Mouse (Mus musculus) forebrain, embryonic 13.5 days (tissue): ENCODE results near the gene Rnf215. TPM values are rescaled to one million over a fixed set of nuclear protein-coding genes. Genes with fewer than 3 reads are reported as not detected.

Source experiments
- ATAC-seq: fragments of 200-750 bp; cut with Nextera tagmentation; 2 replicates; pipeline ENCODE4 v1.8.0; 2017
- H3K27ac ChIP-seq: fragments of 300-500 bp; sonication (generic); 2 replicates; pipeline ENCODE4 v1.5.1; 2015; ENCODE audit warnings: inconsistent platforms, mild to moderate bottlenecking, moderate library complexity
- H3K27me3 ChIP-seq: fragments of 300-500 bp; sonication (generic); 2 replicates; pipeline ENCODE4 v1.6.1; 2015; ENCODE audit warnings: mild to moderate bottlenecking, inconsistent platforms
- H3K36me3 ChIP-seq: fragments of 300-500 bp; sonication (generic); 2 replicates; pipeline ENCODE4 v1.6.1; 2015; ENCODE audit warnings: mild to moderate bottlenecking, inconsistent platforms; ENCODE audit not compliant: poor library complexity, severe bottlenecking
- H3K4me1 ChIP-seq: fragments of 300-500 bp; sonication (generic); 2 replicates; pipeline ENCODE4 v1.6.1; 2015; ENCODE audit warnings: inconsistent platforms
- H3K4me2 ChIP-seq: fragments of 300-500 bp; sonication (generic); 2 replicates; pipeline ENCODE4 v1.6.1; 2015; ENCODE audit warnings: inconsistent platforms, mild to moderate bottlenecking, moderate library complexity
- H3K4me3 ChIP-seq: fragments of 300-500 bp; sonication (generic); 2 replicates; pipeline ENCODE4 v1.5.1; 2015; ENCODE audit warnings: mild to moderate bottlenecking, inconsistent platforms
- H3K9ac ChIP-seq: fragments of 300-500 bp; sonication (generic); 2 replicates; pipeline ENCODE4 v1.6.1; 2015; ENCODE audit warnings: mild to moderate bottlenecking, inconsistent platforms
- H3K9me3 ChIP-seq: fragments of 300-500 bp; sonication (generic); replicated peaks from 2 replicates; pipeline ENCODE4 v1.6.1; 2016; ENCODE audit warnings: inconsistent platforms
- WGBS: fragments of 180-500 bp; shearing (Covaris S2); methylation state at CpG from one replicate; pipeline ENCODE4 v1.1.7; 2015; 5-methylcytosine and 5-hydroxymethylcytosine counted together
- polyA plus RNA-seq: library from polyadenylated mRNA; unstranded; fragments of >200 nt; fragmentation: Nextera tagmentation; extraction: Ambion mirVana; gene quantifications from 2 replicates; pipeline ENCODE4 v1.2.1, GENCODE M21; 2015

The Rnf215 gene
- polyA plus RNA-seq: 37.5 and 41.0 TPM in 2 replicates

DNA sequence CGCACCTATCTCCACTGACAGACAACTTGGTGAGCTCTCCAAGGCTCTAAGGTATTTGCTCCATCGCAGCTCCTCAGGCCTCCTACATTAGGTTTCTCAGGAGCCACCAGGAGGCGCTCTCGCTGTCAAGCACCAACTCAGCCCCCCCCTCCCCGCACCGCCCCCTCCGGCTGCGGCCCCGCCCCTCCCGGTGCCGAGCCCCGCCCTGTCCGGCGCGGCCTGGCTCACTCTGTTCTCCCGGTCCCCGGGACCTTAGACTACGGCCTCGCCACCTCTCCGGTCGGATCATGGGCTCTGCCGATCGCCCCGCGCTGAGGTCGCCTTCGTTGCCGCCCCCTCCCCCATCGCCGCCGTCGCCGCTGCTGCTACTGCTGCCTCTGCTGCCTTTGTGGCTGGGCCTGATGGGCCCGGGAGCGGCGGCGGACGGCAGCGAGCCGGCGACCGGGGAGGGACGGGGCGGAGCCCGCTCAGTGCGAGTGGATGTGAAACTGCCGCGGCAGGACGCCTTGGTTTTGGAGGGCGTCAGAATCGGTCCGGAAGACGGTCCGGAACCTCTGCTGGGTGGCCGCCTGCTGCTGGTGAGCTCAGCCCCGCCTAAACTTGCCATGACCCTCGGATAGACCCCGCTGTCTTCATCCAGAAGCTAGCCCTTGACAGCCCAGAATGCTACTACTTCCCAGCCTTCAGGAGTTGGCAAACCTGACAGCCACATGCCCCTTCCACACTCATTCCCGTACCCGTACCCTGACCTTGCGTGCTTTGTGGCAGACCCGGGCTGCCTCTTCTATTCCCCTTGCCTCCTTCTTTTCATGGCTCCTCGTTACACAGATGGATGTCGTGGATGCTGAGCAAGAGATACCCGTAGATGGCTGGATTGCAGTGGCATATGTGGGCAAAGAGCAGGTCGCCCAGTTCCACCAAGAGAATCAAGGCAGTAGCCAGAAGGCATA, at the start of gene Rnf215:
Gene Rnf215, plus strand, starts transcription at position 217 of the 950 bp plus-strand sequence.
- H3K4me1 ChIP-seq: peaks cover 26% of the 10 kb centered on the region
- H3K27ac ChIP-seq: peak within 1 kb of the TSS; percentile 76
- H3K4me2 ChIP-seq: peak within 1 kb of the TSS; percentile 91
- H3K4me3 ChIP-seq: peak within 1 kb of the TSS; percentile 71
- H3K9me3 ChIP-seq: no peaks in the 10 kb centered on the region
- H3K36me3 ChIP-seq: peaks cover 35% of the 10 kb centered on the region
- WGBS: 2% methylated on average over 62 of the region's 66 CpGs
- H3K27me3 ChIP-seq: no peaks in the 10 kb centered on the region
- peak; percentile 92 for ATAC-seq
- peak within 1 kb of the TSS; percentile 87 for H3K9ac ChIP-seq

DNA sequence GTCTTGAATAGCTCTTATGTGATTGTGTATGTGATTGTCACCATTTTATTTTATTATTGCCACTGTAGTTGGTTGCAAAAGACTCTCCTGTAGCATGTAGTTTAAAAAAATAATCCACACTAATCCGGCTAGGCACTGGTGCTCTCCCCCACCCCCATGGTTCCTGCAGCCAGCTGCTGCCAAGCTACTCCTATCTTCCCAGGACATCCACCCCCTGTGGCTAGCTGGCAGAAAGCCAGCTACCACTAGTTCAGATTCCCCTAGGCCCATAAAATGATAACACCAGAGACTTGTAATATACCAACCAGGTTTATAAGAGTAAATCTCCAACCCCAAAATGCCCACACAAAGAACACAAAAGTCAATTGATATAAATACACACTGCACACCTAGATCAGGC, 48.8 kb upstream of the Rnf215 start:
- no peaks in the 10 kb centered on the region for H3K4me1 ChIP-seq
- ATAC-seq: no peak
- no peaks in the 10 kb centered on the region for H3K9me3 ChIP-seq
- 66% methylated on average over 1 of the region's 1 CpGs for WGBS
- H3K27ac ChIP-seq: no peak overlapping the region
- H3K4me2 ChIP-seq: no peak overlapping the region
- H3K36me3 ChIP-seq: peaks cover 7% of the 10 kb centered on the region; the same call in 1 of the 2 replicates
- H3K4me3 ChIP-seq: no peak overlapping the region
- H3K9ac ChIP-seq: no peak overlapping the region
- no peaks in the 10 kb centered on the region for H3K27me3 ChIP-seq

GRCm38 (mm10) chr11:4087267-4087666, 47.7 kb upstream of the Rnf215 start:
- no peak overlapping the region for H3K4me2 ChIP-seq
- no peak overlapping the region for H3K9ac ChIP-seq
- no peaks in the 10 kb centered on the region for H3K4me1 ChIP-seq
- H3K4me3 ChIP-seq: no peak overlapping the region
- no peak for ATAC-seq
- no peaks in the 10 kb centered on the region for H3K27me3 ChIP-seq
- no peaks in the 10 kb centered on the region for H3K9me3 ChIP-seq
- no peak overlapping the region for H3K27ac ChIP-seq
- WGBS: 53% methylated on average over 2 of the region's 2 CpGs
- H3K36me3 ChIP-seq: peaks cover 8% of the 10 kb centered on the region; the same call in 1 of the 2 replicates

DNA sequence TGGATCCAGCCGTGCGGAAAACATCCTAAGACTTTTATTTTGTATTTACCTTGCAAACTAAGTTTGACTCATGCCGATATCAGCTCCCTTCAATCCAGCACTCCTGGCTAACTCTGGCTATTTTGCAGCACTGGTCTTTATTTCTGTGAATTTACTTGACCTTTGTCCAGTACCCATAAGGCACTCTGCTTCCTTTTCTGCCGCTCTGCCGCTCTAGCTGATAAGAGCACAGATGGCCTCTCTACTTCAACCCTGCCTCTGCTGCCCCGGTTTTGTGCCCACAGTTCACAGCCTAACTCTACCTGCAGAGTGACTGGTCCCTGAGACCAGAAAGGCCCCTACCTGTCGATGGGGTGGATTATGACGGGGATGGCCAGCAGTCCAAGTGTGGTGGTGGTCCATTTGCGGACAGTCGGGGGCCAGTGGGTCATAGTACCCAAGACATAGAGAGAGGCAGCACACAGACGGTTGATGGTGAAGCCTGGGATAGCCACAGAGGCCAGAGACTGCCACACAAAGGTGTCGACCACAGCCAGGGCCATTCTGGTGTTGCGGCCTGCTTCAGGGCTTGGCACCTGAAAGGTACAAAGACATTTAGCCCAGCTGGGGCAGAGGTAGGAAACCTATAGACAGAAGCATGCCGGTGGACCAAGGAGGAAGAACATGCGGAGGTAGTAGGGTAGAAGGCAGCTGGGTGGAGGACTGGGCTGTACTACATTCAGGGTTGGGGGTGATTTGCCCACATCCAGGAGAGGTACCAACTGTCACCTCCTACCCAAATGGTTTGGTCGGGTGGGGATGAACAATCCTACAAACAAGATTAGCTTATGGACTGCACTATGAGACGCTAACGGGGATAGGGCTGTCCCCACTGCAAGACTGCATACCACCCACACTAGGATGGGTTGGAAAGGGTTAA, 41.3 kb upstream of the Rnf215 start:
- H3K27ac ChIP-seq: no peak overlapping the region
- H3K4me2 ChIP-seq: peak overlapping the region; percentile 82
- peaks cover 29% of the 10 kb centered on the region for H3K4me1 ChIP-seq
- H3K4me3 ChIP-seq: no peak overlapping the region
- no peaks in the 10 kb centered on the region for H3K27me3 ChIP-seq
- H3K9ac ChIP-seq: peak overlapping the region; percentile 26; the same call in 1 of the 2 replicates
- 85% methylated on average over 18 of the region's 18 CpGs for WGBS
- peaks cover 8% of the 10 kb centered on the region; the same call in 1 of the 2 replicates for H3K36me3 ChIP-seq
- ATAC-seq: no peak
- no peaks in the 10 kb centered on the region for H3K9me3 ChIP-seq

DNA sequence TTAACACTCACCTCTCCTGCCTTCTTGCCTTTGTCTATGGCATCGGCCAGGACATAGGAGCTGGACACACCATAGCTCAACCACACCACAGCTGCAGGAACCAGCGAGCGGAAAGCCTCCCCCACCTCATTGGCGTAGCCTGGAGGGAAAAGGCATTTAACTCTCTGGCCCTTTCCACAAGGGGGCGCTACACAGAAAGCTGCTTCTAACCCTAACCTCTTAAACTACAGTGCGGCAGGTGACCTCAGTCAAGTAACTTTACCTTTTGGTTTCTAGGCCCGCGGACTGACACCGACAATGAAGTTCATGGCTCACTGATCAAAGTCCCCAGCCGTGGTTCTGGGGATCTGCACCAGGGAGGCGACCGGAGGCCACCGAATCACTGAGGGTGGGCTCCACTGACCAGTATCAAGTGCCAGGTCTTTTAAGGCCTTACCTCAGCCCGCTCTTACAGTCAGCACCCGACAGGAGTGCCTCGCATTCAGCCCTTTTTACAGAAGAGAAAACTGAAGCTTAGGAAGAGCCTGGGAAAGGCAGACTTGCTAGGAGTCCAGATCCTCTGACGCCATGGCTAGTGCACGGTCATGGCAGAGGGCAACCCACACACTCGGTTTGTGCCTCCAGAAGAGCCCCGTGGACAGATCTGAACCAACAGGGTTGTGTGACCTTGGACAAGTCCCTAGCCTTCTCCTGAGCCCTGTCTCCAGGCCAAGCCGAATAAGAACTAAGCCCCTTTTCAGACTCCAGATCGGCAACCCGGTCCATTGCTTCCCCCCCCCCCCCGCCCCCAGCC, 40.4 kb upstream of the Rnf215 start:
- Histone ChIP-seq H3K36me3 (peaks cover 8% of the 10 kb centered on the region; the same call in 1 of the 2 replicates), H3K9me3 (no peaks in the 10 kb centered on the region), H3K4me3 (peak overlapping the region; percentile 53), H3K4me1 (peaks cover 29% of the 10 kb centered on the region), H3K27ac (peak overlapping the region; percentile 78; the same call in 1 of the 2 replicates), H3K27me3 (no peaks in the 10 kb centered on the region), H3K4me2 (peak overlapping the region; percentile 82), H3K9ac (peak overlapping the region; percentile 64)
- WGBS: 5% methylated on average over 22 of the region's 24 CpGs
- no peak for ATAC-seq

DNA sequence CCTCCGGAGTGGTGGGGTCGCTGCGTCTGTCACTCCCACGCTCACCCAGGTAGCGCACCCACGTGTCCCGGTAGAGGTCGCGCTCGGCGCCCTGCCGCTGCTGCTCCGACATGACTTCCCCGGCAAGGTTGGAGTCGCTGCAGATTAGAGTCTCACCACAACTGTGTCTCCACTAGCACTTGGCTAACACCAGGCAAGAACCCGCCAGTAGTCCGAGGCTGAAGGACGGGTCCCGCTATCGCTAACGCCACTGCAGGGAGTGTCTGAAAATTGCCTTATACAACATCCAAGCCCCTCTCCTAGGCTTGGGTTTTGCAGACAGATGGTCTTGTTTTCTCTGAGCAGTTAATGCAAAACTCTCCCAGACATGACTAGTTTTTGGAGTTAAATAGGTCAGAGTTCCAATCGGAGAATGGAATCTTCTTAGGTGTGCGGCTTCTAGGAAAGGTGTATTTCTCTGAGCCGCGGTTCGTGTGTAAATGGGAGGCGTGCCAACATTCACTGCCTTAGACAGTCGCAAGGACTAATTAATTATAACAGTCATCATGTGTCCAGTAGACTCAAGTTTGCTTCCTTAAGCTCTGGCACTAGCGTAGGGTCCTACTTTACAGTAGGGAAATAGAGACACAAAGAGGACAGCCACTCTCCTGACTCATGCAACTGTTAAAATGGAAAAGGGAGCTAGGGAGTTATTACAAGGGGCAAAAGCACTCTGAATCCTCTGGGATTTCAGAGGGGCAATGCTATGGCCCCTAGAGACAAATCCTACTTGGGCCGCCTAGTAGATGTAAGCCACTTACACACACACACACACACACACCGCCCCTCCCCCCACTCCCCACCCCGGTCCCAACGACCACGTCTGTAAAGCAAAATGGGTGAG, 39.6 kb upstream of the Rnf215 start, which contains the start of gene Mtfp1:
Gene Mtfp1, minus strand, starts transcription at position 275 of the 883 bp plus-strand sequence.
- H3K4me1 ChIP-seq: peaks cover 29% of the 10 kb centered on the region
- H3K4me3 ChIP-seq: peak within 1 kb of the TSS; percentile 53
- 8% methylated on average over 31 of the region's 34 CpGs for WGBS
- ATAC-seq: no peak
- H3K36me3 ChIP-seq: peaks cover 8% of the 10 kb centered on the region; the same call in 1 of the 2 replicates
- H3K9ac ChIP-seq: peak within 1 kb of the TSS; percentile 64
- peak within 1 kb of the TSS; percentile 82 for H3K4me2 ChIP-seq
- no peaks in the 10 kb centered on the region for H3K9me3 ChIP-seq
- peak within 1 kb of the TSS; percentile 78 for H3K27ac ChIP-seq
- H3K27me3 ChIP-seq: no peaks in the 10 kb centered on the region

- WGBS: 3% methylated on average over 45 of the region's 45 CpGs
- Histone ChIP-seq H3K4me2 (peak overlapping the region; percentile 82), H3K4me3 (peak overlapping the region; percentile 53), H3K9me3 (no peaks in the 10 kb centered on the region), H3K36me3 (0 out of 2 replicates have a peak, but pooled peaks cover under 1% of the 10 kb centered on the region), H3K9ac (peak overlapping the region; percentile 80), H3K4me1 (peaks cover 29% of the 10 kb centered on the region), H3K27ac (peak overlapping the region; percentile 79), H3K27me3 (no peaks in the 10 kb centered on the region)
- peak; percentile 97 for ATAC-seq
Observed at GRCm38 (mm10) chr11:4096054-4096984, 38.7 kb upstream of the Rnf215 start.

DNA sequence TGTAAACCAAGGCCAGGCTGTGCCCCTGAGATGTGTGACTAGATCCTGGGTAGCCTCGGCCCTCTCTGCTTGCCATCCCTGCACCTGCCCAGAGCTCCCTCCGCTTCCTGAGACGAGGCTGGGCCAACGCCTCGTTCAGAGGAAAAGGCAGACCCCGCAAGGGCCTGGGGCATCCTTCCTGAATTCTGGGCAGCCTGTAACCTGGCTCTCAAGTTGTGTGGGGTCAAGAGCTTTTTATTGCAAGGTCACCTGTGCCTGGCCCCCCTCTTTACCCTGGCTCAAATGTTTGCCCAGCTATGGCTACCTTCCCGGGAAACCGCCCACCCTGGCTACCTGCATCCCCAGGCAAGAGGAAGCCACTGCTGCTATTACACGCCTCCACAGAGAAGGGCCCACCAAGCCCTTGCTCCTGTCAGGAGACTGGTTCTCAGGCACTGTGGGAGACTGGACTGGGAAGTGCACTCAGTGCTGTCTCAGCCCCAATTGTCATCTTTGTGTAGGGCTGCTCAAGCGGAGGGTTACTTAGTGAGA, 37.8 kb upstream of the Rnf215 start:
- no peaks in the 10 kb centered on the region for H3K36me3 ChIP-seq
- peak overlapping the region; percentile 79 for H3K27ac ChIP-seq
- peak; percentile 52 for ATAC-seq
- WGBS: 17% methylated on average over 10 of the region's 10 CpGs
- H3K27me3 ChIP-seq: no peaks in the 10 kb centered on the region
- peak overlapping the region; percentile 80 for H3K9ac ChIP-seq
- H3K4me1 ChIP-seq: peaks cover 29% of the 10 kb centered on the region
- H3K4me2 ChIP-seq: peak overlapping the region; percentile 82
- H3K9me3 ChIP-seq: no peaks in the 10 kb centered on the region
- H3K4me3 ChIP-seq: peak overlapping the region; percentile 53

DNA sequence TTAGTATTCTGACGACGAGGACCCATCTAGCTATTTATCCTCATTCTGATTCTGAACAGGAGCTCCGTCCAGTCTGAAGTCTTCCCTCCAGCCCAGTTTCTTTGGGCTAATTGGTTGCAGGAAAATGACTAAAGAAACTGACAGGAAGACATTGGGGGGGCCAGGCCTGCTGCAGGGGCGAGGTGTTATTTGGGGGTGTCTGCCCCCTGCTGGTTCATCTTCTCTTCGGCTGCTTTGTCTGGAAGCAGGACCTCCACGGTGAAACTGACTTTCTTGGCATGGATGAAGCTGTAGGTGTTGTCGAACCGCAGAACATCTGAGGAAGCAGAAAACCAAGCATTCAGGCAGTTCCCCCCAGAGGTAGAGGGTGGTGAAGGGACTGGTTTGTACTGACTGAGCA, 36.9 kb upstream of the Rnf215 start:
- Histone ChIP-seq H3K36me3 (no peaks in the 10 kb centered on the region), H3K27ac (no peak overlapping the region), H3K4me1 (peaks cover 29% of the 10 kb centered on the region), H3K27me3 (no peaks in the 10 kb centered on the region), H3K4me3 (no peak overlapping the region), H3K9ac (no peak overlapping the region), H3K4me2 (no peak overlapping the region), H3K9me3 (no peaks in the 10 kb centered on the region)
- 64% methylated on average over 8 of the region's 8 CpGs for WGBS
- ATAC-seq: no peak
